Mouse (Mus musculus): ENCODE measurements around the gene Rad17.

GRCm38 (mm10) chr13:100612251-100612650 is 38.6 kb downstream of the Rad17 start:
- TF ChIP-seq CTCF (IDR thresholded peaks at IDR 0.05; ENCODE audit: low read depth, low read length) = no peak
- no peak for TF ChIP-seq POLR2A (IDR thresholded peaks at IDR 0.05; ENCODE audit: borderline replicate concordance, low read depth, low read length)
